In the genomic region with DNA sequence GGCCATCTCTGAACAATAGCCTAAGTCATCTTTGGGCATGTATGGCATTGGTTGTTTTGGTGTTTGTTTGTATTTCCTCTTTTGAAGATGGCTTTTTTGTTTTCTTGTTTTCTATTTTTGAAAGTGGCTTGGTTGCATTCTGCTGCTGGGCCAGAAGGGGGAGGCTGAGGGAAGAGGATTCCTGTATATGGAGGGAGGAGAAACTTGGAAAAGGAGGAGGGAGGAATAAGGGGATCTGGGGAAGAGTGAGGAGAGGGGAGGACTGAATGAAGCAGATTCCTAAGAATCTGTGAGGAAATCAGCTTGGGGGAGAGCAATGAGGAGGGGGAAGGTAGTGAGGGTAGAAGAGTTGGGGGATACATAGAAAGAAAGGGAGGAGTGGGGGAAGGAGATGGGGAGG, we compare ENCODE assay signal across 8 mouse cellular contexts.
DNase-seq lines count a peak whose midpoint lies in the region; ATAC-seq and TF ChIP-seq lines count a peak whose summit lies in the region.

No protein-coding gene starts in this region.

- no peak overlapping the region for H3K9ac ChIP-seq in liver, postnatal 0 days (replicated peaks)
- H3K9ac ChIP-seq in liver, embryonic 12.5 days = no peak overlapping the region
- H3K9ac ChIP-seq in hindbrain, embryonic 15.5 days = no peak overlapping the region

- peak; percentile 63 for TF ChIP-seq CTCF in liver, postnatal 0 days (IDR thresholded peaks at IDR 0.05; ENCODE audit: low read depth)

- H3K27ac ChIP-seq in liver, postnatal 0 days (ENCODE audit: low read depth) = no peak overlapping the region
- no peak overlapping the region for H3K27ac ChIP-seq in liver, embryonic 12.5 days
- no peak overlapping the region for H3K27ac ChIP-seq in hindbrain, embryonic 15.5 days (replicated peaks)

- no peak for TF ChIP-seq EP300 in liver, postnatal 0 days (IDR thresholded peaks at IDR 0.05; ENCODE audit: low read depth)

- no peaks in the 10 kb centered on the region for H3K4me1 ChIP-seq in liver, postnatal 0 days (ENCODE audit: insufficient read depth)
- H3K4me1 ChIP-seq in liver, embryonic 12.5 days = no peaks in the 10 kb centered on the region
- peaks cover 22% of the 10 kb centered on the region for H3K4me1 ChIP-seq in hindbrain, embryonic 15.5 days (replicated peaks)

- H3K36me3 ChIP-seq in liver, postnatal 0 days (replicated peaks; ENCODE audit: insufficient read depth, low read length) = no peaks in the 10 kb centered on the region
- H3K36me3 ChIP-seq in liver, embryonic 12.5 days = no peaks in the 10 kb centered on the region
- H3K36me3 ChIP-seq in hindbrain, embryonic 15.5 days = no peaks in the 10 kb centered on the region

- H3K4me3 ChIP-seq in liver, postnatal 0 days (ENCODE audit: low read depth, low read length) = no peak overlapping the region
- H3K4me3 ChIP-seq in liver, embryonic 12.5 days = no peak overlapping the region
- no peak overlapping the region for H3K4me3 ChIP-seq in hindbrain, embryonic 15.5 days

- no peaks in the 10 kb centered on the region for H3K27me3 ChIP-seq in liver, postnatal 0 days (ENCODE audit: insufficient read depth, low read length)
- H3K27me3 ChIP-seq in liver, embryonic 12.5 days (replicated peaks) = no peaks in the 10 kb centered on the region
- H3K27me3 ChIP-seq in hindbrain, embryonic 15.5 days = no peaks in the 10 kb centered on the region

- peak; percentile 52 for DNase-seq in gastrocnemius, adult 18-20 months (ENCODE audit: low spot score)
- no peak for DNase-seq in gastrocnemius, postnatal 25 days
- DNase-seq in liver, postnatal 0 days = no peak
- DNase-seq in cerebellum, postnatal 10 days = peak; percentile 75 to 76
- peak; percentile 66 for DNase-seq in retina, postnatal 1 day
- no peak for DNase-seq in MN1 (ENCODE audit: low spot score)

- no peak overlapping the region for H3K4me2 ChIP-seq in liver, postnatal 0 days (ENCODE audit: low read depth, low read length)
- H3K4me2 ChIP-seq in liver, embryonic 12.5 days = no peak overlapping the region
- H3K4me2 ChIP-seq in hindbrain, embryonic 15.5 days = no peak overlapping the region

- H3K9me3 ChIP-seq in liver, postnatal 0 days (ENCODE audit: low read length) = no peaks in the 10 kb centered on the region
- no peaks in the 10 kb centered on the region for H3K9me3 ChIP-seq in liver, embryonic 12.5 days (replicated peaks)
- no peaks in the 10 kb centered on the region for H3K9me3 ChIP-seq in hindbrain, embryonic 15.5 days

- ATAC-seq in liver, postnatal 0 days = no peak
- ATAC-seq in liver, embryonic 12.5 days = no peak
- peak; percentile 37; the same call in 1 of the 2 replicates for ATAC-seq in hindbrain, embryonic 15.5 days (ENCODE audit: low FRiP score, low read depth)

Comparison
In these comparisons a context has a peak if more than half of its experiments do, and no peak if none do; other contexts are left out.
1. DNase-seq: peak in gastrocnemius, adult 18-20 months (single experiment), cerebellum, postnatal 10 days (2 of 2) and retina, postnatal 1 day (single experiment); none in gastrocnemius, postnatal 25 days (single experiment), liver, postnatal 0 days (single experiment) and MN1 (single experiment).